Mouse (Mus musculus): ENCODE results near the gene Rexo1. TPM values are rescaled to one million over a fixed set of nuclear protein-coding genes. Genes with fewer than 3 reads are reported as not detected.

The Rexo1 gene
- polyA plus RNA-seq, 1 experiment from 2014 or later, result 22.3 TPM

DNA sequence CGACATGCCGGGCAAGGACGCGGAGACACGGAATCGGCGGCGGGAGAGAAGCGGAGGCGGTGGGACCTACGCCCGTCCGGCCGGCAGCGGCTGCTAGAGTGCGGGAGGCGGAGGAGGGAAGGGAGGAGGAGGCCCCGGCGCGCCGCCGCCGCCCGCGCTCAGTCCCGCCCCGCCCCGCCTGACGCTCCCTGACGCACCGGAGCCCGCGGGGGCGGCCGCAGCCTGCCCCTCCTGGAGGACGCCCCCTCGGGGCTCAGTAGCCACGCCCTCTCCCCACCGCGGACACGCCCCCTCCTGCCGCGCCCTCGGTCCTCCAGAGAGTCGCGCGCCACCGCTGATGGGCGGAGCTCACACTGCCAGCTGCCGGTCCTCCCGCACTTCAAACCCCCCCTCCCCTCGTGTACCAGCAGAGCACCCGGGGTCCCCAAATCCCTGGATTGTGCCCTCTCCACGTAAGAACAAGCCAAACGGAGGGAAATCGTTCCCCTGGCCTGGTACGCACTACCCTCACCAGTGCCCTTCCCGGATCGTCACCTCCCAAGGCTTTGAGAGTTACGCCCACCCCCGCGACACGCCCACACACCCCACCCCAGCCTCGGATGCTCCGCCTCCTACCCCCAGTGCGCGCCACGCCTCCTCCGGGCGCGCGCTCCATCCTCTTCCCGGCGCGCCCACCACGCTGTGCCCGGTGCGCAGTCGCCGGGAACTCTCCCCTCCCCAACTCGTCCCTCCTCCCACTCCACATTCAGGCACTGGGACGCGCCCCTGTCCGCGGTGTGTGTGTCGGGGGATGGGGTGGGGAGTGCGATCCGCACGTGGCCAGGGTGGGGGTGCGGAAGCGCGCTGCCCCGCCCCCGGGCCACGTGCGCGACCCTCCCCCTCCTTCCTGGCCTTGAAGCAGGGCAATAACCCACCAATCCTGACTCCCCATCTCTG, 16.1 kb upstream of the Rexo1 start, which contains the start of gene Klf16:
Gene Klf16 (minus strand): TSS at position 127 of the 936 bp plus-strand sequence.
- peak; percentile 83 for ATAC-seq

DNA sequence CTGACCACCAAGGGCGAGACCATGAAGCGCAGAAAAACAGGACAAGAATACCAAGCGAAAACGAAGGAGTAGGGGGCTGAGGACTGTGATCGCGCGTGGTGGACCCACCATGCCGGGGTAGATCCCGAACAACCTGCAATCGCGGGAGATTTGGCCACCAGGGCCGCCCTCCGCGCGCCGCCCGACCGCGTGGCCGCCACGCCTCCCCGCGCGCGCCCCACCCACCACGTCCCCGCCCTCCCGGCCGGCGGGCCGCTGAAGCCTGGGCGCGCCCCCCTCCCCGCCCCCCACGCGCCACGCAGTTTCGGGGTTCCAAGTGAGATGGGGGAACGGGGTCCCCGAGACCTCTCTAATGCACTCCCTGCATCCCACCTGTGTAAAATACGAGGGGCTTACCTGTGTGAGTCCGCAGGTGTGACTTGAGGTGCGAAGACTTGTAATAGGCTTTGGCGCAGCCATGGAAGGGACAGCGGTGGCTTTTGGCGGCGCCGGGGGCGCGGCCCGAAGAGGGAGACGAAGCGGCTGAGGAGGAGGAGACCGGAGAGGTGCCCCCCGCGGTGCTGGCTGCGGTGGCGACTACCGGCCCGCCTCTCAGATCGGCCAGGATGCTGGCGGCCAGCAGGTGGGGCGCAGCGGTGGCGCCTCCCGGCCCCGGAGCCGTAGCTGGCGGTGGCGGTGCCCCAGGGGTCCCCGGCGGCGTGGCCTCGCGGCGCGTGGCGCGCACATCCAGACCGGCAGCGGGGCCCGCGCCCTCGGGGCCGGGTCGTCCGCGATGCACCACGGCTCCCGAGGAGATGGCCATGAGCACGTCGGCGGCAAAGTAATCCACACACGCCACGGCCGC, 15.2 kb upstream of the Rexo1 start:
- peak; percentile 43 for DNase-seq (ENCODE audit: low spot score)
- H3K36me3 ChIP-seq (ENCODE audit: control insufficient read depth, insufficient read depth, low read length), result no peaks in the 10 kb centered on the region
- peak overlapping the region; percentile 82 for H3K27ac ChIP-seq (ENCODE audit: low read depth, low read length)
- no peaks in the 10 kb centered on the region for H3K27me3 ChIP-seq (replicated peaks; ENCODE audit: control insufficient read depth, insufficient read depth, low read length)
- H3K9me3 ChIP-seq (replicated peaks; ENCODE audit: control insufficient read depth, low read length), result no peaks in the 10 kb centered on the region
- H3K4me2 ChIP-seq (ENCODE audit: low read length), result peak overlapping the region; percentile 95
- peaks cover 24% of the 10 kb centered on the region for H3K4me1 ChIP-seq (ENCODE audit: control insufficient read depth, insufficient read depth, low read length)
- peak overlapping the region; percentile 79 for H3K9ac ChIP-seq (ENCODE audit: low read length)
- ATAC-seq, result peak; percentile 1; the same call in 1 of the 2 replicates
- peak overlapping the region; percentile 75 for H3K4me3 ChIP-seq (ENCODE audit: low read depth, low read length)
- under 1% methylated on average over 66 of the region's 96 CpGs for WGBS

More for the DNA sequence above, 16.1 kb upstream of the Rexo1 start, which contains the start of gene Klf16:
- Histone ChIP-seq H3K4me2 (ENCODE audit: low read length) (peak within 1 kb of the TSS; percentile 95), H3K4me1 (ENCODE audit: control insufficient read depth, insufficient read depth, low read length) (peaks cover 24% of the 10 kb centered on the region), H3K27me3 (replicated peaks; ENCODE audit: control insufficient read depth, insufficient read depth, low read length) (no peaks in the 10 kb centered on the region), H3K36me3 (ENCODE audit: control insufficient read depth, insufficient read depth, low read length) (no peaks in the 10 kb centered on the region), H3K9ac (ENCODE audit: low read length) (peak within 1 kb of the TSS; percentile 79), H3K27ac (ENCODE audit: low read depth, low read length) (peak within 1 kb of the TSS; percentile 82), H3K4me3 (ENCODE audit: low read depth, low read length) (peak within 1 kb of the TSS; percentile 75), H3K9me3 (replicated peaks; ENCODE audit: control insufficient read depth, low read length) (no peaks in the 10 kb centered on the region)
- WGBS, result under 1% methylated on average over 59 of the region's 97 CpGs
- peak; percentile 96 for DNase-seq (ENCODE audit: low spot score)

DNA sequence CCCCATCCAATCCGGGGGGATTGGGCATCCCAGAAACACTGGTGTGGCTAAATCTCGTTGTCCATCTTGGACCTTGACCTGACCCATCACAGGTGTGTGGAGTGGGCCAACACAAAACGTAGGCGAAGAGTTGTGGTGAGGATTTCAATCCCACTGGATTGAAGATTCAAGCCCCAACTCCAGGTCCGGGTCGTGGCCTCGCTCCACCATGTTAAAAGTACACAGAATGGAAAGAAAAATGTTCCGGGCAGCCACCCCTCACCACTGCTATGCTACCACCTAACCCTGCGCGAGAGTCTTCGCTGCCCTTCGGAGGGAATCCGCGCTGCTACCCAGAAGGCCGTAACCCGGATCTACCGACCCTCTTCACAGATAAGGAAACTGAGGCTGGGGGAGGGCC, 14.6 kb upstream of the Rexo1 start:
- H3K9me3 ChIP-seq (replicated peaks; ENCODE audit: control insufficient read depth, low read length), result no peaks in the 10 kb centered on the region
- H3K36me3 ChIP-seq (ENCODE audit: control insufficient read depth, insufficient read depth, low read length), result no peaks in the 10 kb centered on the region
- peaks cover 30% of the 10 kb centered on the region for H3K4me1 ChIP-seq (ENCODE audit: control insufficient read depth, insufficient read depth, low read length)
- ATAC-seq, result no peak
- peak overlapping the region; percentile 79 for H3K9ac ChIP-seq (ENCODE audit: low read length)
- H3K4me2 ChIP-seq (ENCODE audit: low read length), result peak overlapping the region; percentile 95
- DNase-seq (ENCODE audit: low spot score), result no peak
- H3K4me3 ChIP-seq (ENCODE audit: low read depth, low read length), result peak overlapping the region; percentile 75
- 14% methylated on average over 17 of the region's 17 CpGs for WGBS
- no peak overlapping the region for H3K27ac ChIP-seq (ENCODE audit: low read depth, low read length)
- H3K27me3 ChIP-seq (replicated peaks; ENCODE audit: control insufficient read depth, insufficient read depth, low read length), result no peaks in the 10 kb centered on the region

DNA sequence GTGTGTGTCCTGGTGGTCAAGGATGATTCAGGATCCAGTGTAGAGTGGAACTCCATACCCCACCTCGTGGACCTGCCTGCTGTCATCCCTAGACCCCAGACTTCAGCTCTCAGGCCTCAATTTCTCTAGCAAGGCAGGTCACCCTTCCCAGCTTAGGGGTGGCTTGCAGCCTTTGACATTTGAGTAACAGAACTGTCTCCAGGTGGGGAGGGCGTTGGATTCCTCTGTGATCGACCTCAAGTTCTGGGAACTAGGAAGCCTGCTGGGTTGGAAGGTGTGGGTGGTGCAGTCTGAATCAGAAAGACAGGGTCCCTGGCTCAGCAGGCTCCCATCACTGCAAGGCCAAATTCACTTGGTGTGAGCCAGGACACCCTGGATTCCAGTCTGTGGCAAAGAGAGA, 13.5 kb upstream of the Rexo1 start:
- H3K27me3 ChIP-seq (replicated peaks; ENCODE audit: control insufficient read depth, insufficient read depth, low read length), result no peaks in the 10 kb centered on the region
- no peaks in the 10 kb centered on the region for H3K9me3 ChIP-seq (replicated peaks; ENCODE audit: control insufficient read depth, low read length)
- no peak for ATAC-seq
- no peak overlapping the region for H3K9ac ChIP-seq (ENCODE audit: low read length)
- peak overlapping the region; percentile 95; the same call in 1 of the 2 replicates for H3K4me2 ChIP-seq (ENCODE audit: low read length)
- H3K27ac ChIP-seq (ENCODE audit: low read depth, low read length), result no peak overlapping the region
- H3K4me3 ChIP-seq (ENCODE audit: low read depth, low read length), result no peak overlapping the region
- no peaks in the 10 kb centered on the region for H3K36me3 ChIP-seq (ENCODE audit: control insufficient read depth, insufficient read depth, low read length)
- WGBS, result 83% methylated on average over 3 of the region's 3 CpGs
- DNase-seq (ENCODE audit: low spot score), result no peak
- peaks cover 33% of the 10 kb centered on the region for H3K4me1 ChIP-seq (ENCODE audit: control insufficient read depth, insufficient read depth, low read length)

DNA sequence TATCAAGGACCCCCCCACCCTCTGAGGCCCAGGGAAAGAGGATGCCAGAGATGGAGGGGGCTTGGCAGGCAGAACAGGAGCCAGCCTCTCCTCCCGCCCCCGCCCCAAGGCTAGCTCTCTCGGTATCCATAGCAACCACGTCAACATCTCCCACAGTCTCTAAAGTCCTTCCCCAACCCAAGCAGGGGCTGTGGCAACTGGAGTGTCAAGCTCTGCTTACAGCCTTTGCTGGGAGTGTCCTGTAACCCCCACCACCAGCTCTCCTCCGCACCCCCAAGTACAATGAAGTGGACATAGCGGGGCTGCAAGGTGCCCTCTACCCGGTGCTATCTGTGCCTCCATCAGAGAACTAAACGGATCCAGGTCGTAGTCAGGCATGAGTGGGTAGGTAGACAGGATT, 12.6 kb upstream of the Rexo1 start:
- H3K27me3 ChIP-seq (replicated peaks; ENCODE audit: control insufficient read depth, insufficient read depth, low read length), result no peaks in the 10 kb centered on the region
- H3K4me2 ChIP-seq (ENCODE audit: low read length), result no peak overlapping the region
- ATAC-seq (no peak), DNase-seq (ENCODE audit: low spot score) (no peak)
- H3K9ac ChIP-seq (ENCODE audit: low read length), result no peak overlapping the region
- peaks cover 33% of the 10 kb centered on the region for H3K4me1 ChIP-seq (ENCODE audit: control insufficient read depth, insufficient read depth, low read length)
- H3K36me3 ChIP-seq (ENCODE audit: control insufficient read depth, insufficient read depth, low read length), result no peaks in the 10 kb centered on the region
- WGBS, result 61% methylated on average over 9 of the region's 9 CpGs
- no peak overlapping the region for H3K4me3 ChIP-seq (ENCODE audit: low read depth, low read length)
- no peaks in the 10 kb centered on the region for H3K9me3 ChIP-seq (replicated peaks; ENCODE audit: control insufficient read depth, low read length)
- H3K27ac ChIP-seq (ENCODE audit: low read depth, low read length), result no peak overlapping the region

DNA sequence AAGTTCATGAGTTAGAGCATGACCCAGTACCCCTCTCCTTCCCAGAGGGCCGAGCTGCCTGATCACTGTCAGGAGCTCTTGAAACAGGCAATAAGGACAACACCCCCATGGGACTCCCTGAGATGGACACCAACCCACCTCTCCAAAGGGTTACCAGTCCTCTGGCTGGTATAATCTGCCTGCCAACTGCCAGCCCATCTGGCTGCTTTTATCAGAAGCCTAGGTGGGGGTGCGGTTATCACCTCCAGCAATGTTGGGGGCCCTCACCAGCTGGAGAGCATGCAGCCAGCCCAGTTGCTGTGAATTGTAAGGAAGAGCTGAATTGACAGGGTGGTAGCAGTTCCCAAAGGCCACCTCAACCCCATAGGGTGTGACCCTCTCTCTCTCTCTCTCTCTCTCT, 11.1 kb upstream of the Rexo1 start:
- no peaks in the 10 kb centered on the region for H3K9me3 ChIP-seq (replicated peaks; ENCODE audit: control insufficient read depth, low read length)
- no peak overlapping the region for H3K9ac ChIP-seq (ENCODE audit: low read length)
- H3K4me2 ChIP-seq (ENCODE audit: low read length), result no peak overlapping the region
- ATAC-seq, result no peak
- no peak overlapping the region for H3K27ac ChIP-seq (ENCODE audit: low read depth, low read length)
- no peak overlapping the region for H3K4me3 ChIP-seq (ENCODE audit: low read depth, low read length)
- no peak for DNase-seq (ENCODE audit: low spot score)
- WGBS, result 74% methylated on average over 2 of the region's 2 CpGs
- peaks cover 31% of the 10 kb centered on the region for H3K4me1 ChIP-seq (ENCODE audit: control insufficient read depth, insufficient read depth, low read length)
- peaks cover 9% of the 10 kb centered on the region; the same call in 1 of the 2 replicates for H3K36me3 ChIP-seq (ENCODE audit: control insufficient read depth, insufficient read depth, low read length)
- H3K27me3 ChIP-seq (replicated peaks; ENCODE audit: control insufficient read depth, insufficient read depth, low read length), result no peaks in the 10 kb centered on the region

DNA sequence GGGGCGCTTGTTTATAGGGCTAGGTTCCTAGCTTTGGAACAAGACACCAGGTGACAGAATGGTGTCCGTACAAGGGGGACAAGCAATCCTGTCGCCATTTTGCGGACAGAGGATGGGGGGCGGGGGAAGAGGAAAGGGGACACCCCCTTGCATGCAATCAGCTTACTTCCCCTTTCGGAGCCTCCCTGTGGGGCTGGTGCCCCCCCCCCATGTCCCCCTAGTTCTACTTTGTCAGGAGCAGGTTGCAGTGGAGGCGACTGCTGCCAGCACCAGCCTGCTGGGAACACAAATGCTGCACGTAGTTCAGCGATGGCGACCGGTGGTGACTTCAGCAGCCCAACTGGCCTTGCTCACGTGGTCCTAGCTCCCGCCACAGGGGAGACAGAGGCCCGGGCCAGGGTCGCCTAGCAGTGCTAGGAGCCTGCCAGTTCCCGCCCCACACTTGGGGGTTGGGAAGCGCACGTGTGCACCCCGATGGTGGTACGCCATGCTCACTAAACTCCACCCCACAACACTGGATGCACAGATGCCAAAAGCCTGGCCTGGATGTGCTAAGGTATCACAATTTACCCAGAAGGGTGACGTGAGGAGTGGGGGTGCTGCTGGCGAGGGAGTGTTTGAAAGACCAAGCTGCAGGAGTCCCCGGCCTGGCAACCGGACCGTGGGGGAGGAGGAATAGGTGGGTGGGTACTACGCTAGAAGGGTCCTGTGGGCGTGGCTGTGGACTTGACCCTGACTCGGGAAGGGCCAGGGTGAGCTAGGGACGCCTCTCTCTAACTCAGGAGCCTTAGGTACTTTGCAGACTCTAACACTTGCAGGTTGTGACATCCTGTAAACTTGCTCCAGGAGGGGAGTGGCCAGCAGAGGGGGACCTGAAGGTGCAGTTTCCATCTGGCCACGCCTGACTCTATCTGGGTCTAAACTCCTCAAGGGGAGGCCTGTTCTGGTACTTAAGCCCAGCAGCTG, 9.8 kb upstream of the Rexo1 start:
- 18% methylated on average over 30 of the region's 30 CpGs for WGBS
- H3K9ac ChIP-seq (ENCODE audit: low read length), result peak overlapping the region; percentile 54
- peak overlapping the region; percentile 36 for H3K4me2 ChIP-seq (ENCODE audit: low read length)
- H3K9me3 ChIP-seq (replicated peaks; ENCODE audit: control insufficient read depth, low read length), result no peaks in the 10 kb centered on the region
- peak overlapping the region; percentile 44 for H3K27ac ChIP-seq (ENCODE audit: low read depth, low read length)
- H3K4me1 ChIP-seq (ENCODE audit: control insufficient read depth, insufficient read depth, low read length), result peaks cover 31% of the 10 kb centered on the region
- H3K36me3 ChIP-seq (ENCODE audit: control insufficient read depth, insufficient read depth, low read length), result peaks cover 9% of the 10 kb centered on the region; the same call in 1 of the 2 replicates
- no peak for ATAC-seq
- H3K4me3 ChIP-seq (ENCODE audit: low read depth, low read length), result peak overlapping the region; percentile 8; the same call in 1 of the 2 replicates
- DNase-seq (ENCODE audit: low spot score), result peak; percentile 33
- H3K27me3 ChIP-seq (replicated peaks; ENCODE audit: control insufficient read depth, insufficient read depth, low read length), result no peaks in the 10 kb centered on the region

DNA sequence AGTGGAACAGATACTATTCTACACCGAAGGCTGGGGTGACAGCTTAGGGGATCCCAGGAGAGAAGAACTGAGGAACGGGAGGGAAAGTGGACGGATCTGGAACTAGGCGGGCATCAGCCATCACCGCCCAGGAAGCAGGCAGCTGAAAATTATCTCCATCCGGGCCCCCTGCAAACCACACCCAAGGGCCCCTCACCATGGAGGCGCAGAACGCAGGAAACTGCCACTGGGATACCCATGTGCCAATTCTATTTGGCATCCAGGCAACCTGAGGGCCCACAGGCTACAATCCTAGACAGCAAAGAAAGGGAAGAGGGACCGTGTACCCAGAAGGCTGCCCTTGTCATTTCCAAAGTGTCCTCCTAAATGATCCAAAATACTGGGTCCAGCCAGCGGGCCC, 9.1 kb upstream of the Rexo1 start:
- ATAC-seq (no peak), DNase-seq (ENCODE audit: low spot score) (no peak)
- H3K36me3 ChIP-seq (ENCODE audit: control insufficient read depth, insufficient read depth, low read length), result peaks cover 9% of the 10 kb centered on the region; the same call in 1 of the 2 replicates
- no peak overlapping the region for H3K4me3 ChIP-seq (ENCODE audit: low read depth, low read length)
- no peak overlapping the region for H3K4me2 ChIP-seq (ENCODE audit: low read length)
- 89% methylated on average over 10 of the region's 10 CpGs for WGBS
- no peaks in the 10 kb centered on the region for H3K27me3 ChIP-seq (replicated peaks; ENCODE audit: control insufficient read depth, insufficient read depth, low read length)
- H3K4me1 ChIP-seq (ENCODE audit: control insufficient read depth, insufficient read depth, low read length), result peaks cover 24% of the 10 kb centered on the region
- H3K27ac ChIP-seq (ENCODE audit: low read depth, low read length), result no peak overlapping the region
- no peak overlapping the region; the same call in 1 of the 2 replicates for H3K9ac ChIP-seq (ENCODE audit: low read length)
- no peaks in the 10 kb centered on the region for H3K9me3 ChIP-seq (replicated peaks; ENCODE audit: control insufficient read depth, low read length)
